Mouse (Mus musculus) hindbrain, embryonic 14.5 days (tissue): ENCODE measurements around the gene Pak6. TPM values are rescaled to one million over a fixed set of nuclear protein-coding genes. Genes with fewer than 3 reads are reported as not detected.

Experiments
- ATAC-seq: fragments of 200-750 bp; cut with Nextera tagmentation; 2 replicates; pipeline ENCODE4 v1.8.0; 2017; ENCODE audit warnings: moderate number of reproducible peaks, mild to moderate bottlenecking, moderate TSS enrichment, moderate library complexity; ENCODE audit not compliant: low FRiP score
- DNase-seq: peaks from one replicate; pipeline ENCODE4 v3.0.0-alpha.2; 2015; ENCODE audit warnings: low spot score
- H3K27ac ChIP-seq: fragments of 300-500 bp; sonication (generic); 2 replicates; pipeline ENCODE4 v1.5.1; 2014; ENCODE audit warnings: mild to moderate bottlenecking, moderate library complexity
- H3K27me3 ChIP-seq: fragments of 300-500 bp; sonication (generic); 2 replicates; pipeline ENCODE4 v1.6.1; 2014; ENCODE audit warnings: mild to moderate bottlenecking, low read length, mixed read lengths; ENCODE audit not compliant: control insufficient read depth, insufficient read depth
- H3K36me3 ChIP-seq: fragments of 300-500 bp; sonication (generic); replicated peaks from 2 replicates; pipeline ENCODE4 v1.6.1; 2014; ENCODE audit not compliant: control insufficient read depth, insufficient read depth
- H3K4me1 ChIP-seq: fragments of 300-500 bp; sonication (generic); replicated peaks from 2 replicates; pipeline ENCODE4 v1.6.1; 2014; ENCODE audit warnings: antibody characterized with exemption, low read length, mixed read lengths; ENCODE audit not compliant: control insufficient read depth, insufficient read depth
- H3K4me2 ChIP-seq: fragments of 300-500 bp; sonication (generic); replicated peaks from 2 replicates; pipeline ENCODE4 v1.6.1; 2014; ENCODE audit warnings: mild to moderate bottlenecking, moderate library complexity
- H3K4me3 ChIP-seq: fragments of 300-500 bp; sonication (generic); replicated peaks from 2 replicates; pipeline ENCODE4 v1.5.1; 2014; ENCODE audit warnings: mild to moderate bottlenecking, low read length
- H3K9ac ChIP-seq: fragments of 300-500 bp; sonication (generic); 2 replicates; pipeline ENCODE4 v1.6.1; 2014
- H3K9me3 ChIP-seq: fragments of 300-500 bp; sonication (generic); 2 replicates; pipeline ENCODE4 v1.6.1; 2016; ENCODE audit warnings: low read length; ENCODE audit not compliant: control insufficient read depth
- WGBS: fragments of 180-500 bp; shearing (Covaris S2); extraction: QIAGEN DNeasy Blood & Tissue Kit; methylation state at CpG from one replicate; pipeline ENCODE4 v1.1.7; 2014; 5-methylcytosine and 5-hydroxymethylcytosine counted together
- polyA plus RNA-seq: library from polyadenylated mRNA; unstranded; fragments of >200 nt; fragmentation: Nextera tagmentation; extraction: Ambion mirVana; gene quantifications from 2 replicates; pipeline ENCODE4 v1.2.1, GENCODE M21; 2014

Gene Pak6
- polyA plus RNA-seq, 1 experiment from 2014 or later = 39.9 TPM

DNA sequence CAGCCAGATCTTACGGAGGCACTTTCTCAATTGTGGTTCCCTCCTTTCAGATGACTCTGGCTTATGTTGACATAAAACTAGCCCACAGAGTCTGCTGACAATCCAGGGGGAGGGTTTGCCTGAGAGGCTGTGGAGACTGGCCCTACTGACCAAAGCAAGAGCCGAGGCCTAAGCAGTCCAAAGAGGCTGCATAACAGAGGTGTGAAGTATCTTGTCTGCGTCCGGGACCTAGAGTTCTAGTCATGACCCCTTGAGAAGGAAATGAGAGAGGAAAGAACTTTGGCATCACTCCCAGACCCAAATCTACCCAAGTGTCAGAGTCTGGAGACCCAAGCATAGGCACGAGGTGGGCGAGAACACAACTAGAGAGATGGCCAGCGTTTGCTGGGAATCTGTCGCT is 23.6 kb downstream of the Pak6 start:
- ATAC-seq = no peak
- 82% methylated on average over 8 of the region's 8 CpGs for WGBS
- no peak overlapping the region for H3K9ac ChIP-seq
- H3K27ac ChIP-seq = no peak overlapping the region
- no peaks in the 10 kb centered on the region for H3K27me3 ChIP-seq
- H3K36me3 ChIP-seq = peaks cover 11% of the 10 kb centered on the region; the same call in 1 of the 2 replicates
- H3K4me2 ChIP-seq = no peak overlapping the region
- H3K4me1 ChIP-seq = no peaks in the 10 kb centered on the region
- DNase-seq = no peak
- no peak overlapping the region for H3K4me3 ChIP-seq
- H3K9me3 ChIP-seq = no peaks in the 10 kb centered on the region

DNA sequence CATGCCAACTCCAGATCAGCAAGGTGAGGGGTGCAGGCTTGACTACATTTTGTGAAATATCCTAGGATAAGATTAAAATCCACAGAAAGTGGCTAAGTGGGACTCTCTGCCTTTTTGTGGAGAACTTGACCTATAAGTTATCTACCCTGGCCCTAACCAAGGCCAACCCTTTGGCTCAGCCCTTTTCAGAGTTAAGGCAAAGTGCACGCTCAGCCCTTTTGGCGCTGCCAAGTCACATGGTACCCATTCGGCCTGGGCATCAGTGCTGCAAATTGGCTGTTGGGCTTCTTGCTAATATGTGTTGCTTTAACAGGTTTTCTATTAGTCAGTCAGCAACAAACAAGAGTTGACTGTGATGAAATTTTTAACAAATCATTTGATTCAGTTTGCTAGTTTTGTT is 24.7 kb downstream of the Pak6 start:
- Histone ChIP-seq H3K9ac (no peak overlapping the region), H3K9me3 (no peaks in the 10 kb centered on the region), H3K4me3 (no peak overlapping the region), H3K4me1 (no peaks in the 10 kb centered on the region), H3K36me3 (peaks cover 11% of the 10 kb centered on the region; the same call in 1 of the 2 replicates), H3K27ac (no peak overlapping the region), H3K4me2 (no peak overlapping the region), H3K27me3 (no peaks in the 10 kb centered on the region)
- DNase-seq (no peak), ATAC-seq (no peak)
- over 99% methylated on average over 3 of the region's 3 CpGs for WGBS

DNA sequence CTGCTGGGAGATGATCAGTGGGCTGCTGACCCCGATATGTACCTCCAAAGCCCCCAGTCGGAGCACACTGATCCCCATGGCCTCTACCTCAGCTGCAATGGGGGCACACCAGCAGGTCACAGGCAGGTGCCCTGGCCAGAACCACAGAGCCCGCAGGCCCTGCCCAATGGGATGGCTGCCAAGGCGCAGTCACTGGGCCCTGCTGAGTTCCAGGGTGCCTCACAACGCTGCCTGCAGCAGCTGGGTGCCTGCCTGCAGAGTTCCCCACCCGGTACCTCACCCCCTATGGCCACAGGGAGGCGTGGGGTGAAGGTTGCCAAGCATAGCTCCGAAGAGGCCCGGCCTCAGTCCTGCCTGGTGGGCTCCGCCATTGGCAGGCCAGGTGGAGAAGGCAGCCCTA is 26.8 kb downstream of the Pak6 start:
- H3K4me1 ChIP-seq = no peaks in the 10 kb centered on the region
- 85% methylated on average over 10 of the region's 10 CpGs for WGBS
- H3K4me3 ChIP-seq = no peak overlapping the region
- no peak for DNase-seq
- H3K27me3 ChIP-seq = 0 out of 2 replicates have a peak, but pooled peaks cover 3% of the 10 kb centered on the region
- H3K27ac ChIP-seq = no peak overlapping the region
- no peak for ATAC-seq
- H3K9me3 ChIP-seq = no peaks in the 10 kb centered on the region
- peaks cover 21% of the 10 kb centered on the region for H3K36me3 ChIP-seq
- no peak overlapping the region for H3K4me2 ChIP-seq
- H3K9ac ChIP-seq = no peak overlapping the region

DNA sequence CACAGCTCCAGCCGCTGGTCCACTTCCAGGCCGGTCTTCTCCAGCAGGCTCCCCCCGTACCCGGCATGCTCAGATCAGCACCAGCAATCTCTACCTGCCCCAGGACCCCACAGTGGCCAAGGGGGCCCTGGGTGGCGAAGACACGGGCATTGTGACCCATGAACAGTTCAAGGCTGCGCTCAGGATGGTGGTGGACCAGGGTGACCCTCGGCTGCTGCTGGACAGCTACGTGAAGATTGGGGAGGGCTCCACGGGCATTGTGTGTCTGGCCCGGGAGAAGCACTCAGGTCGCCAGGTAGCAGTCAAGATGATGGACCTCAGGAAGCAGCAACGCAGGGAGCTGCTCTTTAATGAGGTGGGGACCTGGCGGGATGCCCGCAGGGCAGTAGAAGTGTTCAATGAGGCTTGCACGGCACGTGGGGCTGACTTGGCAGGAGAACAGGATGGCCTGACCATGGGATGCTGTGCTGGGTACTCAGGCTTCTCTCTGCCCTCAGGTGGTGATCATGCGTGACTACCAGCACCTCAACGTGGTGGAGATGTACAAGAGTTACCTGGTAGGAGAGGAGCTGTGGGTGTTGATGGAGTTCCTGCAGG is 30.4 kb downstream of the Pak6 start:
- H3K27me3 ChIP-seq = peaks cover 26% of the 10 kb centered on the region
- H3K4me2 ChIP-seq = no peak overlapping the region
- no peak overlapping the region for H3K9ac ChIP-seq
- ATAC-seq = no peak
- no peak for DNase-seq
- no peak overlapping the region for H3K4me3 ChIP-seq
- 83% methylated on average over 19 of the region's 19 CpGs for WGBS
- no peaks in the 10 kb centered on the region for H3K9me3 ChIP-seq
- no peak overlapping the region for H3K27ac ChIP-seq
- H3K4me1 ChIP-seq = no peaks in the 10 kb centered on the region
- H3K36me3 ChIP-seq = peaks cover 21% of the 10 kb centered on the region

DNA sequence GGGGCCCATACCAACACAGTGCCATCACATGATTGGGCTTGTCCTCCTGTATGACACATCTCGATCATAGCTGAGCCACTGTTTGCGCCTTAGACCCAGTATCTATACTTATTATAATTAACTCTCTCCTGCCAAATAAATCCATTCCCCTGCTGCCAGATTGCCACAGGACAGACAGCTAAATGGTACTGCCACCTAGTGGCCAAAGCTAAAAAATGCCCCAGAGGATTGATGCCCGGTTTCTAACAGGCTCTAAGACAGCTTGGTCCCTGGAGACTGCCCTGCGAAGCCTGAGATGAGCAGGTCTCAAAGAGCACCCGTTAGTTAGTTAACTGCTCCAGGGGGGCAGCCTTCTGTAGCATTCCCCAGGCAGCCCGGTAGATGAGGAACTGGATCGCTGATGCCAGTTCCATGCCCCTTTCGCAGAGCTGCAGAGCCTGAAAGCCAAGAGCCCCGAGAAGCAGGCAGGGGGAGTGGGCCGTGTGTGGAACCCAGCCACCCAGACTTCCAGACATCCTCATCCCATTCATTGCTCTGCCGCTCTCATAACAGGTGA is 32.7 kb downstream of the Pak6 start:
- DNase-seq = peak; percentile 76
- Histone ChIP-seq H3K4me1 (peaks cover 6% of the 10 kb centered on the region), H3K4me3 (no peak overlapping the region), H3K27ac (no peak overlapping the region), H3K36me3 (peaks cover 10% of the 10 kb centered on the region), H3K4me2 (no peak overlapping the region), H3K9me3 (no peaks in the 10 kb centered on the region), H3K27me3 (peaks cover 46% of the 10 kb centered on the region), H3K9ac (no peak overlapping the region)
- no peak for ATAC-seq
- WGBS = 23% methylated on average over 11 of the region's 11 CpGs

DNA sequence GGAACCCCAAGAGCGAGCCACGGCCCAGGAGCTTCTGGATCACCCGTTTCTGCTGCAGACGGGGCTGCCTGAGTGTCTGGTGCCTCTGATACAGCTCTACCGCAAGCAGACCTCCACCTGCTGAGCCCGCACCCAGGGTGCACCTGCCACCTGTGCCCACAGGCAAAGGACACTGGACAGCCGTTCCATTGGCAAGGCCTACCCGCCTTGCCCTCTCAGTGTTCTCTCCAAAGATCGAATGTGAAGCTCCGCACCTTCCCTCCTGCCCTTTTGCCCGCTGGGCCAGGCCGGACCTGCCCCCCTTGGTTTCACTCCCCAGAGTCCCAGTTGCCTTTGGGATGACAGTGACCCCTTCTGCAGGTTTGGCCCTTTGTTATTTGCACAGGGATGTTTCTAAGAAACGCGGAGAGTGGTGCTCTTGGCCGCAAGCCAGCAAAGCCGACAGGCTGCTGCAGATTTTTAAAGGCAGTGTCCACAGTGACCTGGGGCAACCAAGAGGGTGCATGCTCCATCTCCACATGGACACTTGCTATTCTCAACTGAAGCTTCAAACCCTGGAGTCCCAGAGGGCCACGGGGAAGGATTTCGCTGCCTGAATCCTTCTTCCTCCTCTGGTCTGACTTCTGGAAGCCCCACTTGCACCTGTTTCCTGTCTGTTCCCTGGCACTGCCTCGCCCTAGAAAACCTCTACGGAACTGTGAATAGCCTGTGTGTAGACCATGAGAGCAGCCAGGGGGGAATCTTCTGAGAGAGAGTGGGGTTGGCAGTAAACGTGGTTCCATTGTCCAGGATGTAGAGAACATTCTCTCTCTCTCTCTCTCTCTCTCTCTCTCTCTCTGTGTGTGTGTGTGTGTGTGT is 33.6 kb downstream of the Pak6 start:
- H3K4me1 ChIP-seq = peaks cover 7% of the 10 kb centered on the region
- 48% methylated on average over 21 of the region's 21 CpGs for WGBS
- H3K9me3 ChIP-seq = no peaks in the 10 kb centered on the region
- H3K27ac ChIP-seq = no peak overlapping the region
- no peak overlapping the region for H3K4me3 ChIP-seq
- H3K9ac ChIP-seq = no peak overlapping the region
- H3K4me2 ChIP-seq = no peak overlapping the region
- ATAC-seq = no peak
- no peak for DNase-seq
- H3K36me3 ChIP-seq = peaks cover 10% of the 10 kb centered on the region
- H3K27me3 ChIP-seq = peaks cover 55% of the 10 kb centered on the region

DNA sequence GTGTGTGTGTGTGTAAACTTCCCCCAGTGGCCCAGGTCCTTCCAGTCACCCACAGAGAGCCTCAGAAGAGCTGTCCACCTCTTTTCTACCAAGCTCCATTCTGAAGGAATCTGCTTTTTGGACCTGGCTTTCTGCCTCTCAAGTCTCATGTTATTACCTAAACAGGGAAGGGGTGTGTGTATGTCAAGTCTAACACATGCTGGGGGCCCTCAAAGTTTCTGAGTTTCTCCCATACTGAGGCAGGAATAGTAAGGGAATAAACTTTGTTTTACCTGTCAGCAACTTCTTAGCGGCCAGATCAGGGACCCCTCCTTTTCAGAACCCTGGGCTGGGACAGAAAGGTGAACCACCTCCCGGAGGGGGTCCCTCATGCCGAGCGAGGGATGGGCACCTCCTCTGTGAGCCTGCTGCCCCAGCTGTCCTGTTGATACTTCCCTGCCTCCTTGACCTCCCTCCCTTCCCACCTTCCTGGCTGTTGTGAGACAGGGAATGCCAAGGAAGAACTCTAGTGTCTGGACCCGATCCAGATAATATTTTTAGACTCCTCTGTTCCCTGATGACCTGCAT is 34.3 kb downstream of the Pak6 start:
- H3K27me3 ChIP-seq = peaks cover 62% of the 10 kb centered on the region
- no peak overlapping the region for H3K9ac ChIP-seq
- DNase-seq (no peak), ATAC-seq (no peak)
- H3K4me3 ChIP-seq = no peak overlapping the region
- no peak overlapping the region for H3K4me2 ChIP-seq
- H3K9me3 ChIP-seq = no peaks in the 10 kb centered on the region
- H3K4me1 ChIP-seq = peaks cover 8% of the 10 kb centered on the region
- H3K27ac ChIP-seq = no peak overlapping the region
- 34% methylated on average over 5 of the region's 5 CpGs for WGBS
- peaks cover 10% of the 10 kb centered on the region for H3K36me3 ChIP-seq

DNA sequence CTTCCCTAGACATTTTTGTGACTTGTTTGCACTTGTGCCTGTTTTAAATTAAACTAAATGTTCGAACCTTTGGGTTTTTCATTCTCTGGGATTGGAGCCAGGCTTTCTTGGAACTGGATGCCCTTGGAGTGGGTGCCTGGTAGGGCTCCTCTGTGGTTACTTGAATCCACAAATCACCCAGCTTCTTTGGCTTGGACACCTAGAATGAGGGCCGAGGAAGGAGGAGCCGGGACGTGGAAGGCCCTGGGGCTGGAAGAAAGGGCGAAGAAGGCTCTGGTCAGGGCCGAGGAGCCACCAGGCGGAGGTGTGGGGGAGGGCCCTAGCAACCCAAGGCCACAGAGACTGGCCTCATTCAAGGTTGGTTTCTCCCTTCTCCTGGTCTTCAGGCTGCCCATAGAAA is 34.9 kb downstream of the Pak6 start:
- DNase-seq = no peak
- no peak for ATAC-seq
- H3K9ac ChIP-seq = no peak overlapping the region
- no peak overlapping the region for H3K4me2 ChIP-seq
- H3K27ac ChIP-seq = no peak overlapping the region
- H3K27me3 ChIP-seq = peaks cover 68% of the 10 kb centered on the region
- WGBS = 47% methylated on average over 7 of the region's 7 CpGs
- peaks cover 13% of the 10 kb centered on the region for H3K4me1 ChIP-seq
- peaks cover 10% of the 10 kb centered on the region for H3K36me3 ChIP-seq
- H3K4me3 ChIP-seq = no peak overlapping the region
- no peaks in the 10 kb centered on the region for H3K9me3 ChIP-seq
